Mouse (Mus musculus) forebrain, embryonic 11.5 days (tissue): ENCODE data around the gene Gm826. TPM values are rescaled to one million over a fixed set of nuclear protein-coding genes. Genes with fewer than 3 reads are reported as not detected.

Experiments
- ATAC-seq: fragments of 200-750 bp; cut with Nextera tagmentation; replicated peaks from 2 replicates; pipeline ENCODE4 v1.8.0; 2017; ENCODE audit warnings: moderate TSS enrichment; ENCODE audit not compliant: low FRiP score
- DNase-seq: peaks from one replicate; pipeline ENCODE4 v3.0.0-alpha.2; 2017; ENCODE audit warnings: low spot score
- H3K27ac ChIP-seq: fragments of 300-500 bp; sonication (generic); 2 replicates; pipeline ENCODE4 v1.5.1; 2014; ENCODE audit warnings: low read depth, low read length
- H3K27me3 ChIP-seq: fragments of 300-500 bp; sonication (generic); 2 replicates; pipeline ENCODE4 v1.6.1; 2014; ENCODE audit warnings: mild to moderate bottlenecking, low read length, mixed read lengths; ENCODE audit not compliant: control insufficient read depth, insufficient read depth
- H3K36me3 ChIP-seq: fragments of 300-500 bp; sonication (generic); 2 replicates; pipeline ENCODE4 v1.6.1; 2014; ENCODE audit warnings: mild to moderate bottlenecking, low read length, moderate library complexity, mixed read lengths; ENCODE audit not compliant: control insufficient read depth, insufficient read depth
- H3K4me1 ChIP-seq: fragments of 300-500 bp; sonication (generic); replicated peaks from 2 replicates; pipeline ENCODE4 v1.6.1; 2014; ENCODE audit warnings: low read length, mixed read lengths; ENCODE audit not compliant: control insufficient read depth, insufficient read depth
- H3K4me2 ChIP-seq: fragments of 300-500 bp; sonication (generic); 2 replicates; pipeline ENCODE4 v1.6.1; 2014; ENCODE audit warnings: low read depth, mild to moderate bottlenecking, low read length, moderate library complexity, mixed read lengths; ENCODE audit not compliant: severe bottlenecking
- H3K4me3 ChIP-seq: fragments of 300-500 bp; sonication (generic); 2 replicates; pipeline ENCODE4 v1.5.1; 2014; ENCODE audit warnings: low read depth, low read length
- H3K9ac ChIP-seq: fragments of 300-500 bp; sonication (generic); 2 replicates; pipeline ENCODE4 v1.6.1; 2014; ENCODE audit warnings: low read length
- H3K9me3 ChIP-seq: fragments of 300-500 bp; sonication (generic); 2 replicates; pipeline ENCODE4 v1.6.1; 2016; ENCODE audit warnings: low read length, mixed read lengths; ENCODE audit not compliant: control insufficient read depth
- WGBS: fragments of 180-500 bp; shearing (Covaris S2); extraction: QIAGEN DNeasy Blood & Tissue Kit; methylation state at CpG from one replicate; pipeline ENCODE4 v1.1.7; 2014; 5-methylcytosine and 5-hydroxymethylcytosine counted together
- polyA plus RNA-seq: library from polyadenylated mRNA; unstranded; fragments of >200 nt; fragmentation: Nextera tagmentation; extraction: Ambion mirVana; gene quantifications from 2 replicates; pipeline ENCODE4 v1.2.1, GENCODE M21; 2014

Gm826 gene
- polyA plus RNA-seq, 1 experiment from 2014 or later, result not detected

GRCm38 (mm10) chr2:160275959-160276657, 57.9 kb downstream of the Gm826 start:
- Histone ChIP-seq H3K9ac (no peak overlapping the region), H3K4me1 (no peaks in the 10 kb centered on the region), H3K36me3 (no peaks in the 10 kb centered on the region), H3K27me3 (no peaks in the 10 kb centered on the region), H3K27ac (no peak overlapping the region), H3K4me3 (no peak overlapping the region), H3K9me3 (no peaks in the 10 kb centered on the region), H3K4me2 (no peak overlapping the region)
- WGBS, result 93% methylated on average over 5 of the region's 5 CpGs
- no peak for ATAC-seq
- DNase-seq, result no peak

- no peak for ATAC-seq
- Histone ChIP-seq H3K27ac (no peak overlapping the region), H3K9me3 (no peaks in the 10 kb centered on the region), H3K4me2 (no peak overlapping the region), H3K4me1 (no peaks in the 10 kb centered on the region), H3K9ac (no peak overlapping the region), H3K4me3 (no peak overlapping the region), H3K36me3 (no peaks in the 10 kb centered on the region), H3K27me3 (no peaks in the 10 kb centered on the region)
- no peak for DNase-seq
- 93% methylated on average over 11 of the region's 11 CpGs for WGBS
Measured at GRCm38 (mm10) chr2:160267828-160268453, 66.0 kb downstream of the Gm826 start.

- DNase-seq (no peak), ATAC-seq (no peak)
- no peak overlapping the region for H3K27ac ChIP-seq
- H3K4me3 ChIP-seq, result no peak overlapping the region
- no peaks in the 10 kb centered on the region for H3K9me3 ChIP-seq
- no peaks in the 10 kb centered on the region for H3K27me3 ChIP-seq
- H3K36me3 ChIP-seq, result no peaks in the 10 kb centered on the region
- no peak overlapping the region for H3K9ac ChIP-seq
- no peaks in the 10 kb centered on the region for H3K4me1 ChIP-seq
- 89% methylated on average over 8 of the region's 8 CpGs for WGBS
- no peak overlapping the region for H3K4me2 ChIP-seq
Measured at GRCm38 (mm10) chr2:160263861-160264260, 70.1 kb downstream of the Gm826 start.

GRCm38 (mm10) chr2:160261538-160261937, 72.4 kb downstream of the Gm826 start:
- no peak overlapping the region for H3K27ac ChIP-seq
- no peak overlapping the region for H3K4me3 ChIP-seq
- H3K4me1 ChIP-seq, result no peaks in the 10 kb centered on the region
- DNase-seq, result no peak
- WGBS, result 94% methylated on average over 3 of the region's 3 CpGs
- no peak overlapping the region for H3K9ac ChIP-seq
- H3K27me3 ChIP-seq, result no peaks in the 10 kb centered on the region
- no peak overlapping the region for H3K4me2 ChIP-seq
- no peak for ATAC-seq
- no peaks in the 10 kb centered on the region for H3K9me3 ChIP-seq
- H3K36me3 ChIP-seq, result no peaks in the 10 kb centered on the region

Other genes with a start within 250 kb of the Gm826 start
- 5.3 and 5.4 TPM in 2 replicates for gene Mafb, start 32.9 kb upstream of the Gm826 start, polyA plus RNA-seq